Mouse (Mus musculus) urinary bladder, adult 18-20 months (tissue): ENCODE results near the gene Map2k3.
"Not testable (repeated sequence)": the region's sequence is repeated elsewhere in the genome, so short reads cannot be mapped to it uniquely, and the experiment has no call there.

ENCODE experiments used
- DNase-seq, 2 experiments: peaks; one replicate each; pipeline ENCODE4 v3.0.0; 2022; ENCODE audit warnings: low spot score in 2 of 2, mixed read lengths in 2 of 2

Gene Map2k3

GRCm38 (mm10) chr11:60931869-60932481, at the start of gene Map2k3:
TSS of gene Map2k3 (plus strand) at chr11:60932033.
- DNase-seq: peak; percentile 89 to 95

- no peak for DNase-seq
Measured at GRCm38 (mm10) chr11:60882386-60882785, 49.4 kb upstream of the Map2k3 start.

DNA sequence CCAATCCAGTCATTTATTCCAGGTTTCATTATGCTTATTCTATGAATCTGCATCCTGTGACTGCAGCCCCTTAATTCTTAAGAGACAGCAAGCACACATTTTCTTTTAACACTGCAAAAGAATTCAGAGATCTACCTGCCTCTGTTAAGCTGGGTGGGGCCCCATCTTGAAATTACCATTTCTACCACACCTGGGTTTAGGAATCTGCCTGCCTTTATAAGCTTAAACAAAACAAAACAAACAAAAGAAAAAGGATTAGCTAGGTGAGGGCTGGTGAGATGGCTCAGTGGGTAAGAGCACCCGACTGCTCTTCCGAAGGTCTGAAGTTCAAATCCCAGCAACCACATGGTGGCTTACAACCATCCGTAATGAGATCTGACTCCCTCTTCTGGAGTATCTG, 44.8 kb upstream of the Map2k3 start:
- not testable (repeated sequence) for DNase-seq

GRCm38 (mm10) chr11:60889861-60890260, 42.0 kb upstream of the Map2k3 start:
- no peak for DNase-seq

GRCm38 (mm10) chr11:60890286-60890685, 41.5 kb upstream of the Map2k3 start:
- DNase-seq: no peak

GRCm38 (mm10) chr11:60890744-60891143, 41.1 kb upstream of the Map2k3 start:
- no peak for DNase-seq

DNA sequence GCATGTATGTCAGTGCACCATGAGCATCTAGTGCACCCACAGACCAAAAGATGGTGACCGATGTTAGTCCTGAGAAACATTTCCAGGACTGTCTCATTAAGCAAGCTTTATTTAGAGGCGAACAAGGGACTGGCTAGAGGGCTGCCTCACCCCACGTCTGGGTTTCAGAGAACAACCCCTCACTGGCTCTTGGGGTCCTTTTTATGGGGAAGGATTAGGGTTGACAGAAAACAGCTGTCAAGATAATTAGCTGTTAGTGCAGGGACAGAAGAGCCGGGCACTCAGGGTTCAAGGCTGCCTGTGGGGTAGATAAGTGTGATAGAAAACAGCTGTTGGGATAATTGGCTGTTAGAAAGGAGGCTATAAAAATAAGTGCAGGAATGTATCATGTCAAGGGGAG, 35.9 kb upstream of the Map2k3 start:
- no peak for DNase-seq

GRCm38 (mm10) chr11:60902001-60902400, 29.8 kb upstream of the Map2k3 start:
- no peak for DNase-seq

DNA sequence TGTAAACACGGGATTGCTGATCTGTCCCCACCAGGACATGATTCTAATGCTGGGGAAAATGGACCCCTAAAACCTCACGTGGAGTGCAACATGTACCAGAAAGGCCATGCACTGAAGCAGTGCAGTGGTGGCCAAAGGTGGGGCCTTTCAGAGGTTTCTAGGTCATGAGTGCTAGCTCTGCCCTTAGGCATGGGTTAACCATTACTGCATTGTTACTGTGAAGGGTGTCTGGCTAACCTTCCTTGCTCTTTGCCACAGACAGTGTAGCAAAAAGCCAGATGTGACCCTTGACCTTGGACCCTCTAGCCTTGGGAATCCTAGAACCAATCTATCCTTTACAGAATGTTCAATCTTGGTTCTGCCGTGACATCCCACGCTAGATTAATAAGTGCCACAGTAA, 29.3 kb upstream of the Map2k3 start:
- DNase-seq: no peak

- DNase-seq: no peak
Measured at GRCm38 (mm10) chr11:60903661-60904061, 28.2 kb upstream of the Map2k3 start.

- no peak for DNase-seq
Measured at GRCm38 (mm10) chr11:60905407-60906120, 26.3 kb upstream of the Map2k3 start.

GRCm38 (mm10) chr11:60906449-60906848, 25.4 kb upstream of the Map2k3 start:
- no peak for DNase-seq

GRCm38 (mm10) chr11:60908073-60908472, 23.8 kb upstream of the Map2k3 start:
- no peak for DNase-seq

DNA sequence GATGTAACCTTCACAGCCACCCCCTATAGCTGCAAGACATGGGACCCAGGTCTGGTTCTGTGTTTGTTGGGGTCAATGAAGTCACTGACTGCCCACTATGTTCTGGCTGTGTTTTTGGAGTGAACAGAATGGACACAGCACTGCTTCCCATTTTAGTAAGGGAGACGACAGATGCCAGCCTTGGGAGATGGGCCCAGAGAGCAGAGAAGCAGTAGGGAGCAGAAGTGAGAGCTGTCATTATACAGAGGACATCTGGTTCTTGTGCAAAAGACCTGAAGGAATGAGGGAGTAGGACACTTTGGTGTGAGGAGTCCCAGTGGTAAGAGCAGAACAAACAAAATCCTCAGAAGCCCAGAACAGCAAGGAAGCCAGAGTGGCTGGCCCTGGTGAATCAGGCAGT, 22.2 kb upstream of the Map2k3 start:
- no peak for DNase-seq

DNA sequence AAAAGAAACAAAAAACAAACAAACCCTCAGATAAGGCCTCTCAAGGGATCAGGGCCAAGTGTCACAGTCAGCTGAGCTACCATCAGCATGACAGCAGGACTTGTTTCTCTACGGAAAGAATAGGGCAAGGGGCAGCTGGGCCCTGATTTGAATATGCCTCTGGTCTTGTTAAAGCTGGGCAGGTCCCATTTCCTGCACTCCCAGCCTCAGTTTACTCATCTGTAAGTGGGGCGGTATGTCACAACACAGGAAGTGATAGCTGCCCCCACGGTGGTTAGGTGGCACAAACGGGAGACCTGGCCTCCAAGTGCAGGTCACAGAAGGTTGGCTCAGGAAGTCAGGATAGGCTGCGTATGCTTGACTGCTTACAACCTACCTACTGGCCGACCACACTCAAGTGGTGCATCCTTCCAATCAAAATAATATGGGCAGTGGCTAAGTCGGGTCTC, 19.3 kb upstream of the Map2k3 start:
- no peak for DNase-seq

GRCm38 (mm10) chr11:60913301-60914196, 18.3 kb upstream of the Map2k3 start:
- peak; percentile 84 to 89 for DNase-seq

- no peak for DNase-seq
Measured at GRCm38 (mm10) chr11:60914491-60914890, 17.3 kb upstream of the Map2k3 start, which contains the start of gene Natd1. TSS of gene Natd1 (minus strand) at chr11:60914750.

- DNase-seq: no peak
Measured at GRCm38 (mm10) chr11:60915201-60915600, 16.6 kb upstream of the Map2k3 start.

DNA sequence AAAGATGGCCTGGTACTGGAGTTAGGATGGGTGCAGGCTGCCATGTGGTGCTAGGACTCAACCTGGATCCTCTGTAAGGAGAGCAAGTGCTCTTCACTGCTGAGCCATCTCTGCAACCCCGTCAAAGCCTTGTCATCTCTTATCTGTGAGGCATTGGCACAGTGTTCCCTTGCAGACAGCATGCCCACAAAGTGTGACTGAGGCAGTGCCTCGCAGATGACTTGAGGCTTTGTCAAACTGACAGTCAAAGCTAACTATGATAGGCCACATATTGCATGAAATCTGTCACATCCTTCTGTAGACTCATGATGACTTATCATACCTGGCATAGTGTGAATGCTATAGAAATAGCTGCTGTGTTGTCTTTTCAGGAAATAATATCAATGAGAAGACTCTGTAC, 11.8 kb upstream of the Map2k3 start:
- no peak for DNase-seq

DNA sequence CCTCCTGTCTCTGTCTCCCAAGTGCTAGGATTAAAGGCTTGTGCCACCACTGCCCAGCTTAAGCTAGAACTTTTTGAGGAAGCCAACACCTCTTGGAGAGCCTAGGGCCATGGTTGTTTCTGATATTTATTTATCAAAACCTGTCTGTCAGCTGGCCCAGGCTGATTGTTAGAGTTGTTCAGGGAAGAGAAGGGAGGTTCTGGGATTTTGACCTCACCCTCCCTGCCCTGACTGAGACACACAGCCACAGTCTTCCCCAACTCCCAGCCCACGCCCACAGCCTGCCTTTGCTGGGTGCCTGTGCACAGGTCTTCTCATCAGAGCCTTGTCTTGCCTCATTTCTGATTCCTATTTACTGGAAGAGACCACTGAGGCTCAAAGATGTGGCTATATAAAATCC, 9.6 kb upstream of the Map2k3 start:
- DNase-seq: no peak

GRCm38 (mm10) chr11:60922964-60923363, 8.9 kb upstream of the Map2k3 start:
- DNase-seq: no peak

GRCm38 (mm10) chr11:60924498-60924897, 7.3 kb upstream of the Map2k3 start:
- DNase-seq: no peak
